Mouse (Mus musculus): ENCODE results near the gene Rps19. TPM values are rescaled to one million over a fixed set of nuclear protein-coding genes. Genes with fewer than 3 reads are reported as not detected.

The Rps19 gene
- 7,388 TPM for polyA plus RNA-seq (2017; shearing (Covaris generic))

DNA sequence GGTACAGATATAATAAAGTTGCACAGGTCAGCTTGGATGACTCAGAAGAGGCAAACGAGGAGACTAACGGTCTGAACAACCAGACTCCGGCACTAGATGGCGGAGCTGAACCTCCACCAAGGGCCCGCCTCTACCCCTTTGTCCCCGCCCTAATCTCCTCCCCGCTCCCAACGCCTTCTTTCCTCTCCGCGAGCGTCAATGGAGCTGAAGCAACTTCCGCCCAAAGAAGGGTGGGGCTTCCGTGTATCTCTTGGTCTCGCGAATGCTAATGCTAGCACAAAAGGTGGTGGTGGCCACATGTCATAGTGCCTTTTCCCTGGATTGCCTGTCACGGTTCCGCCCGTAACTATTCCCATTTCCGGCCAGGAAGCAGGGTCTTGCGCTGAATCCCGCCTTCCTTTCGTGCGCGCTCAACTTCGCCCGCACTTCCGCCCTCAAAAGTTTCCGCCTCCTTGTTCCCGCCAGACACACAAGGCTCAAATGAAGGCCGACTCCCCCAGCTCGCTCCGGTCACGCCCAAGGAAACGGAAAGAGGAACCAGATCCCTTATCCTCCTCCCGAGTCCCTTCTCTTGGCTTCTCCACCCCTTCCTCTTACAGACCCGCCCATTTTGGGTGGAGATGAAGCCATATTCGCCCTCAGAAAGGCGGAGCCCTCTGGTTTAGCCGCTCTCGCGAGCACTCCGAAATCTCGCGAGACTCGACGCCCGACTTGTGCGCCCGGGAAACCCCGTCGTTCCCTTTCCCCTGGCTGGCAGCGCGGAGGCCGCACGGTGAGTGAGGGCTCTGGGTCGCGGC is at the start of gene Rps19:
Gene Rps19, plus strand, starts transcription at position 476 of the 797 bp plus-strand sequence.

DNA sequence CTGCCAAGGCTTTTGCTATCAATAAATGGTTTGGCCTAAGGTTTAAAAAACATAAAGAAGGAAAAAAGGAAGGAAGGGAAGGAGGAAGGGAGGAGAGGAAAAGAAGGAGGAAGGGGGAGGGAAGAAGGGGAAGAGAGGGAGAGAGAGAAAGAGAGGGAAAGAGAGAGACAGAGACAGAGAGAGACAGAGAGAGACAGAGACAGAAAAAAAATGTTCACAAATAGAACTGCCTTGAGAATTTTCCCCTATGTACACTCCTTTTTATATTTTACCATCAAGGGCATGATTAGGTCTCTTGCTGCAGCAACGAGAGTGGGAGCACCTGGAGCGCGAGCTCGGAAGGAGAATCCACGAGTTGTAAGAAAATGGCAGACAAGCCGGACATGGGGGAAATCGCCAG is 22.3 kb upstream of the Rps19 start, which contains the start of gene Gm9844:
Gene Gm9844, plus strand, starts transcription at position 301 of the 400 bp plus-strand sequence.

DNA sequence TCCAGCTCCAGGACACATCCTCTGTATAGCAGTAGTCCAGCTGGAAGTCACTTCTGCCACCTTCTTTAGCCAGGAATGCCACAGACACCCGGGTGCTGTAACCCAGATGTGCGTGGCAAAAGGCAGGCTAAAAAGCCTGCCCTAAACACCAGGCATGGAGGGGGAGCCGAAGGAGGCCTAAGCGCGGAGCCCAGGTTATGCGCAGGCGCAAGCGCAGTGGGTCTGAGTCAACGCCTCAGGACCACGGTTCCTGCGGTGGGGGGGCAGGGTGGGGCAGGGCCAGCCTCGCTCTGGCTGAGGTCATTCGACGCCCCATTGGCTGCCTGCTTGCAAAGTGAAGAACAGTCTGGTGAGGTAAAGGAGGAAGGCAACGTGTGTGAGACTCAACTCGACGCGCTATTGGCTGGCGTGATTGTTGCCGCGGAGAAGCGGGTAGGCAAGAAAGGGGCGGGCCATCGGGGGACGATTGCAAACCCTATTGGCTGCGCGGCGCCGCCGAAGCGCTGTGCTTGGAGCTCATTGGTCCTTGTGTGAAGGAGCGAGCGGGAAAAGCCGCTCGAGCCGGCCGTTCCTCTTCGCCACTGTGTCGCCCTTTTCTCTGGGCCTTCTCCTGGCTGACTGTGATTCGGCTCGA is 14.5 kb upstream of the Rps19 start, which contains the start of the genes Lypd4 and Dmrtc2:
Gene Lypd4, minus strand, starts transcription at position 410 of the 634 bp plus-strand sequence.
Gene Dmrtc2, plus strand, starts transcription at position 526 of the 634 bp plus-strand sequence.

DNA sequence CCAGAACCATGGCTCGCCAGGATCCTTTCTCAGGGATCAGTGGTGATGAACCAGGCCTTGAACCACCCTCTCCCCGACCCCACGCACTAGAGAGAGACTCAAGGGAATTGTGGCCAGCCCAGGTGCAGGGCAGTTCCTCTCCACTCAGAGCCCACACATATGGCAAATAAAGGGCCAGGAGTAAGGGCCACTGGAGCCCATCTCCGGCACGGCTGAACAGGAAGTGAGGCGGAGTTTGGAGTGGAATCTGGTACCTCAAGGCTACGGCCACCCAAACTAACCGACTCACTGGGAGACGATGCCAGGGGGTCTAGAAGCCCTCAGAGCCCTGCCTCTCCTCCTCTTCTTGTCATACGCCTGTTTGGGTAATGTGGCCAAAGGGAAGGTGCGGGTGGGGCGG is 13.1 kb downstream of the Rps19 start, which contains the start of gene Cd79a:
Gene Cd79a, plus strand, starts transcription at position 158 of the 400 bp plus-strand sequence.

DNA sequence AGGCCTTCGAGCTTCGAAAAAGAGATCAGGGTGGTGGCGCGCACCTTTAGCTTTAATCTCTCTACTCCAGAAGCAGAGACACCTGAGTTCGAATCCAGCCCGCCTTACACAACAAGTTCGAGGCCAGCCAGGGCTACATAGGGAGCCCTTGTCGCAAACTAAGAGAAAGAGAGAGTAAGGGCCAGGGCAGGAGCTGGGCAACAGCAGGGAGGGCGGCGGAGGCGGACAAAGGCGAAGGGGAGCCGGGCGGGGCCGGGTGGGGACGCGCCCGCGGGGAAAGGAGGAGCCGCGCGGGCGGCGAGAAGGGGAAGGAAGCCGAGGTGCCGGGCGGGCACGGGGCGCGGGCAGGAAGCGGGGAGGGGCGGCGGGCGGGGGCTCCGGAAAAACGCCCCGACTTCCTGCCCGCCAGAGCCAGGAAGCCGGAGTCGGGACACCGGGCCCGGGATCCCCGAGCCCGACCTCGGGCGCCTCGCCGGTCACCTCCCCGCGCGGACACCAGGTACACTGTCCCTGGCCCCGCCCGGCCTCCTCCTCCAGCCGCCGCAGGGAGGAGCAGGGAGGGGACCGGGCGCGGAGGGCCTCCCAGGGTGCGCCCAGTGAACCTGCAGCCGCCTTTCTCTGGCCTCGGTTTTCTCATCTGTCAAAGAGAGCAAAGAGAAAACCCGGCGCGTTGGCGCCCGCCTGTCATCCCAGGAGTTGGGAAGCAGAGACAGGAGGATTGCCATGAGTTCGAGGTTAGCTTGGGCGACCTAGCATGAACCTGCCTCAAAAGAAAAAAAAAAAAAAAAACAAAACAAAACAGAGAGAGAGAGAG is 18.7 kb downstream of the Rps19 start, which contains the start of gene Arhgef1:
Gene Arhgef1, plus strand, starts transcription at position 283 of the 814 bp plus-strand sequence.

Other genes starting within 250 kb of the Rps19 start
- gene Lypd3, start 247.8 kb upstream of the Rps19 start, polyA plus RNA-seq (2017; shearing (Covaris generic)): not detected
- gene Tex101, start 207.7 kb upstream of the Rps19 start, polyA plus RNA-seq (2017; shearing (Covaris generic)): not detected
- not detected for gene BC049730, start 175.1 kb upstream of the Rps19 start, polyA plus RNA-seq (2017; shearing (Covaris generic))
- gene Gm4763, start 157.5 kb upstream of the Rps19 start, polyA plus RNA-seq (2017; shearing (Covaris generic)): not detected
- 2.9 TPM for gene Cd177, start 124.1 kb upstream of the Rps19 start, polyA plus RNA-seq (2017; shearing (Covaris generic))
- gene Ceacam10, start 107.2 kb upstream of the Rps19 start, polyA plus RNA-seq (2017; shearing (Covaris generic)): not detected
- gene Gm9844, start 22.2 kb upstream of the Rps19 start, polyA plus RNA-seq (2017; shearing (Covaris generic)): 25.0 TPM
- not detected for gene Lypd4, start 14.4 kb upstream of the Rps19 start, polyA plus RNA-seq (2017; shearing (Covaris generic))
- not detected for gene Dmrtc2, start 14.3 kb upstream of the Rps19 start, polyA plus RNA-seq (2017; shearing (Covaris generic))
- 3.4 TPM for gene Cd79a, start 13.0 kb downstream of the Rps19 start, polyA plus RNA-seq (2017; shearing (Covaris generic))
- 2,170 TPM for gene Arhgef1, start 18.5 kb downstream of the Rps19 start, polyA plus RNA-seq (2017; shearing (Covaris generic))
- gene Gm4881, start 60.1 kb downstream of the Rps19 start, polyA plus RNA-seq (2017; shearing (Covaris generic)): not detected
- 964 TPM for gene Rabac1, start 88.4 kb downstream of the Rps19 start, polyA plus RNA-seq (2017; shearing (Covaris generic))
- 1.2 TPM for gene Atp1a3, start 121.6 kb downstream of the Rps19 start, polyA plus RNA-seq (2017; shearing (Covaris generic))
- 2.4 TPM for gene Grik5, start 188.0 kb downstream of the Rps19 start, polyA plus RNA-seq (2017; shearing (Covaris generic))
- gene Zfp574, start 188.2 kb downstream of the Rps19 start, polyA plus RNA-seq (2017; shearing (Covaris generic)): 39.2 TPM

Data from naive thymus-derived CD4-positive, alpha-beta T cell, adult 5 months (primary cell).